Comparison of ENCODE assay signal across 7 mouse cellular contexts in genomic region chr16:33166284-33166683, GRCm38 (mm10). TPM values are rescaled to one million over a fixed set of nuclear protein-coding genes. Genes with fewer than 3 reads are reported as not detected.
DNase-seq lines count a peak whose midpoint lies in the region; ATAC-seq and TF ChIP-seq lines count a peak whose summit lies in the region.
"Not testable (repeated sequence)": the region's sequence is repeated elsewhere in the genome, so short reads cannot be mapped to it uniquely, and the experiment has no call there.

No protein-coding gene starts in this region.

- peak; percentile 78 for TF ChIP-seq CTCF in G1E (IDR thresholded peaks at IDR 0.05; ENCODE audit: low read depth, low read length)
- TF ChIP-seq CTCF in liver, adult 2 months (IDR thresholded peaks at IDR 0.05; ENCODE audit: low read depth, low read length): peak; percentile 44

- DNase-seq in G1E (ENCODE audit: low spot score): not testable (repeated sequence)
- peak; percentile 52 for DNase-seq in c-Kit-positive CD71-positive TER-119-negative erythroid progenitor cells, embryonic 14.5 days (ENCODE audit: low read depth)
- peak; percentile 32 for DNase-seq in forebrain, embryonic 10.5 days (ENCODE audit: extremely low spot score, low spot score)
- peak; percentile 64 for DNase-seq in liver, adult 2 months (ENCODE audit: extremely low read depth, low read depth, low spot score)
- peak; percentile 86 for DNase-seq in midbrain, embryonic 11.5 days (ENCODE audit: low spot score, missing footprints)
- peak; percentile 36 to 42 for DNase-seq in spleen, postnatal 36 days (ENCODE audit: low spot score in 2 of 2)

- H3K9ac ChIP-seq in liver, adult 2 months (ENCODE audit: low read depth, low read length); midbrain, embryonic 11.5 days (ENCODE audit: low read length): not testable (repeated sequence)

- 66% methylated on average over 6 of the region's 6 CpGs for WGBS in forebrain, embryonic 10.5 days
- WGBS in liver, adult 2 months: 75% methylated on average over 6 of the region's 6 CpGs
- WGBS in midbrain, embryonic 11.5 days: 62% methylated on average over 6 of the region's 6 CpGs

- ATAC-seq in G1E (ENCODE audit: extremely low read depth, insufficient number of reproducible peaks, low FRiP score, poor library complexity, severe bottlenecking); midbrain, embryonic 11.5 days (ENCODE audit: low FRiP score): not testable (repeated sequence)
- peak; percentile 38 for ATAC-seq in inflammation-experienced regulatory T-cells, adult 6 months

- H3K79me2 ChIP-seq in liver, adult 2 months (ENCODE audit: control insufficient read depth, insufficient read depth, low read length): not testable (repeated sequence)

- not testable (repeated sequence) for H3K36me3 ChIP-seq in G1E (replicated peaks); forebrain, embryonic 10.5 days (replicated peaks); liver, adult 2 months (ENCODE audit: control insufficient read depth, insufficient read depth, low read length); midbrain, embryonic 11.5 days (ENCODE audit: control insufficient read depth, insufficient read depth, low read length)

- H3K27me3 ChIP-seq in G1E (ENCODE audit: insufficient read depth, low read length): peaks cover 20% of the 10 kb centered on the region
- not testable (repeated sequence) for H3K27me3 ChIP-seq in forebrain, embryonic 10.5 days (ENCODE audit: poor library complexity, severe bottlenecking); liver, adult 2 months (ENCODE audit: control insufficient read depth, insufficient read depth, low read length); midbrain, embryonic 11.5 days (ENCODE audit: control insufficient read depth, insufficient read depth, low read length)

- not testable (repeated sequence) for H3K4me1 ChIP-seq in G1E (ENCODE audit: insufficient read depth, low read depth, low read length); midbrain, embryonic 11.5 days (ENCODE audit: control insufficient read depth, insufficient read depth, low read length)
- peaks cover 15% of the 10 kb centered on the region for H3K4me1 ChIP-seq in forebrain, embryonic 10.5 days
- H3K4me1 ChIP-seq in liver, adult 2 months (ENCODE audit: control insufficient read depth, insufficient read depth, low read length): peaks cover 12% of the 10 kb centered on the region

- not testable (repeated sequence) for H3K4me3 ChIP-seq in G1E (ENCODE audit: low read depth, low read length); forebrain, embryonic 10.5 days; liver, adult 2 months (ENCODE audit: insufficient read depth, low read depth, low read length); midbrain, embryonic 11.5 days (ENCODE audit: low read depth, low read length)

- H3K27ac ChIP-seq in forebrain, embryonic 10.5 days; liver, adult 2 months (replicated peaks; ENCODE audit: insufficient read depth, low read depth, low read length); midbrain, embryonic 11.5 days (ENCODE audit: low read depth, low read length): not testable (repeated sequence)

- not testable (repeated sequence) for H3K4me2 ChIP-seq in midbrain, embryonic 11.5 days

- H3K9me3 ChIP-seq in G1E (replicated peaks); forebrain, embryonic 10.5 days; midbrain, embryonic 11.5 days (ENCODE audit: control insufficient read depth, low read length): not testable (repeated sequence)

- not testable (repeated sequence) for TF ChIP-seq POLR2A in liver, adult 2 months (IDR thresholded peaks at IDR 0.05; ENCODE audit: extremely low read depth, insufficient read depth, low read length)

RNA-seq across cellular contexts. Expression of gene Osbpl11, which starts 18.6 kb away (rescaled TPM):
- 9.4 and 11.7 TPM in 2 replicates for total RNA-seq in G1E (2014; fragmentation: Nextera tagmentation)
- total RNA-seq in G1E (2017): 18.4 and 20.8 TPM in 2 replicates
- 3.1 and 3.7 TPM in 2 replicates for polyA plus RNA-seq in G1E (2012)
- polyA plus RNA-seq in forebrain, embryonic 10.5 days (2016; fragmentation: Nextera tagmentation; extraction: Ambion mirVana): 17.7 and 19.0 TPM in 2 replicates
- 1 to 10 TPM; 5.7 to 8.9 (median 7.8) TPM for polyA plus RNA-seq in inflammation-experienced regulatory T-cells, adult 6 months (2017; shearing (Covaris generic))
- total RNA-seq in liver, adult 2 months (2014; rRNA removed): 9.8 and 9.9 TPM in 2 replicates
- 6.3 TPM in 2 replicates for polyA plus RNA-seq in liver, adult 2 months (2012; rRNA removed)
- 24.5 and 25.2 TPM in 2 replicates for polyA plus RNA-seq in midbrain, embryonic 11.5 days (2014; fragmentation: Nextera tagmentation; extraction: Ambion mirVana)
